Mouse (Mus musculus) C2C12 (cell line): ENCODE data around the gene Clec1b.

ENCODE experiments used
- CEBPB ChIP-seq: IDR thresholded peaks from one replicate; pipeline ENCODE4 v1.6.1; 2011; ENCODE audit warnings: low read depth, mild to moderate bottlenecking, control low read depth, moderate library complexity
- CTCF ChIP-seq: IDR thresholded peaks from one replicate; pipeline ENCODE4 v1.5.1; 2011; ENCODE audit not compliant: control insufficient read depth, insufficient read depth, insufficient read length

DNA sequence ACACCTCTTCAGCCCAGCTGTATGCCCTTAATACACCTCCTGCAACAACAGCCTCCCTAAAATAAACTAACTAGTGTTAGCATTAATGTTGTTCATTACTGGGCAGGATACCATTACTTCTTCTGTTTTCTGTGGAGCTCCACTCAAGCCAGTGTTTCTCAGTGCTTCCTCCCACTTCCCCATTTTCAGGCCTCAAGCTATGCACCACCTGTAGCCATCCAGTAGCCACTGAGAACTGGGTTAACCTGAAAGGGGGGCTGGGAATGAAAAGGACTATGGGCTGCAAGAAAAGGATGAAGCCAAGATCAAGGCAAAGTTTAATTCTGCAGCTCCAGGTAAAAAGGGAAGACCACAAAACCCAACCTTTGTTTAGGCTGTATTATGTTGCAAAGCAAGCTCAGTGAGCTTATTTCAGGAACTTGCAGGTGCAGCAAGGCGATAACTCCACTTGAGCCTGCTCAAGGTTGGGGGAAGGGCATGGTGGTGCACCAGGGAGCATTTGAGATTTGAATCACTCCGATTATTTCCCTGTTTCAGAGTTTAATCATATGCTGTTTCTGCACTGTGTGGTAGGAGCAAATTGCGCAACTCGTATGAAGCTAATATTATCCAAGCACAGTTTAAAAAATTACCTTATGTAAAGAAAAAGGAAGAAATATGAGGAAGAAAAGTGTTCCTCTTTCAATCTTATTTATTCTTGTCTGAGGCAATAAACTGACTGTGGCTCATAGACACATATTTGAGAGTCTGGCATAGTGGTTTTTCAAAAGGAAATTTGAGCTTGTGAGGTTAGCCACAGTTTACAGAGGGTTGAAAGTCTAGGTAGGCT lies 47.4 kb upstream of the Clec1b start:
- TF ChIP-seq CEBPB (peak; percentile 76), CTCF (no peak)
